In genomic region chr12:34529165-34529545, GRCm38 (mm10) we compare ENCODE assay signal across 9 mouse cellular contexts.
DNase-seq lines count a peak whose midpoint lies in the region; ATAC-seq and TF ChIP-seq lines count a peak whose summit lies in the region.
"Had no signal": no experiment of that assay in that cellular context is flagged by ENCODE, and none has a peak within 500 bp of the region (broad histone marks: within the 10 kb centered on the region; RNA-seq: fewer than 3 reads in every experiment).

No protein-coding gene starts in this region.

- peaks cover 25% of the 10 kb centered on the region for H3K4me1 ChIP-seq in forebrain, embryonic 14.5 days (ENCODE audit: control insufficient read depth, insufficient read depth, low read length)
- no peaks in the 10 kb centered on the region; the same call in 1 of the 2 replicates for H3K4me1 ChIP-seq in intestine, embryonic 15.5 days (replicated peaks)
- peaks cover 12% of the 10 kb centered on the region; the same call in 1 of the 2 replicates for H3K4me1 ChIP-seq in midbrain, postnatal 0 days (ENCODE audit: insufficient read depth, low read length)
- H3K4me1 ChIP-seq: liver, embryonic 13.5 days had no signal

- WGBS in forebrain, embryonic 14.5 days = 6% methylated on average over 3 of the region's 3 CpGs
- WGBS in intestine, embryonic 15.5 days = 33% methylated on average over 3 of the region's 3 CpGs
- WGBS in midbrain, postnatal 0 days = 9% methylated on average over 3 of the region's 3 CpGs

- no peaks in the 10 kb centered on the region for H3K9me3 ChIP-seq in forebrain, embryonic 14.5 days (replicated peaks; ENCODE audit: control insufficient read depth, low read length)
- no peaks in the 10 kb centered on the region for H3K9me3 ChIP-seq in intestine, embryonic 15.5 days
- no peaks in the 10 kb centered on the region for H3K9me3 ChIP-seq in midbrain, postnatal 0 days (ENCODE audit: low read length)
- H3K9me3 ChIP-seq: liver, embryonic 13.5 days had no signal

- no peak overlapping the region; the same call in 1 of the 2 replicates for H3K9ac ChIP-seq in forebrain, embryonic 14.5 days (ENCODE audit: low read length)
- H3K9ac ChIP-seq in intestine, embryonic 15.5 days = no peak overlapping the region
- H3K9ac ChIP-seq in midbrain, postnatal 0 days (replicated peaks; ENCODE audit: low read length, poor library complexity, severe bottlenecking) = peak overlapping the region; percentile 33; the same call in 1 of the 2 replicates
- H3K9ac ChIP-seq: liver, embryonic 13.5 days had no signal

- TF ChIP-seq CTCF in midbrain, postnatal 0 days (IDR thresholded peaks at IDR 0.05) = no peak

- no peaks in the 10 kb centered on the region for H3K36me3 ChIP-seq in forebrain, embryonic 14.5 days (ENCODE audit: control insufficient read depth, insufficient read depth, low read length)
- no peaks in the 10 kb centered on the region for H3K36me3 ChIP-seq in intestine, embryonic 15.5 days
- no peaks in the 10 kb centered on the region for H3K36me3 ChIP-seq in midbrain, postnatal 0 days (ENCODE audit: insufficient read depth, low read length)
- H3K36me3 ChIP-seq: liver, embryonic 13.5 days had no signal

- H3K27ac ChIP-seq in forebrain, embryonic 14.5 days (ENCODE audit: low read depth, low read length) = peak overlapping the region; percentile 45
- 0 out of 2 replicates have a peak overlapping the region, but pooled peaks have one; percentile 1 for H3K27ac ChIP-seq in intestine, embryonic 15.5 days
- peak overlapping the region; percentile 66 for H3K27ac ChIP-seq in midbrain, postnatal 0 days (ENCODE audit: low read depth, low read length)
- H3K27ac ChIP-seq: liver, embryonic 13.5 days had no signal

- peak; percentile 40; the same call in 1 of the 2 replicates for ATAC-seq in forebrain, embryonic 14.5 days
- no peak for ATAC-seq in intestine, embryonic 15.5 days
- no peak for ATAC-seq in midbrain, postnatal 0 days (ENCODE audit: low FRiP score)

- peak; percentile 32 for DNase-seq in 416B (ENCODE audit: low read depth)
- DNase-seq in NIH3T3 (ENCODE audit: low read depth) = peak; percentile 65
- no peak for DNase-seq in forebrain, embryonic 14.5 days (ENCODE audit: low spot score)
- peak; percentile 24 for DNase-seq in midbrain, postnatal 0 days (ENCODE audit: low spot score)
- no peak for DNase-seq in adrenal gland, adult (ENCODE audit: inconsistent age in 2 of 2, low spot score in 1 of 2)
- DNase-seq in adrenal gland, adult 8-10 months = no peak
- no peak for DNase-seq in adipocyte (ENCODE audit: low spot score)
- DNase-seq: liver, embryonic 13.5 days had no signal

- peak overlapping the region; percentile 39 for H3K4me2 ChIP-seq in forebrain, embryonic 14.5 days (ENCODE audit: low read length)
- no peak overlapping the region for H3K4me2 ChIP-seq in intestine, embryonic 15.5 days (replicated peaks)
- H3K4me2 ChIP-seq in midbrain, postnatal 0 days (ENCODE audit: low read depth, low read length, poor library complexity, severe bottlenecking) = peak overlapping the region; percentile 49
- H3K4me2 ChIP-seq: liver, embryonic 13.5 days had no signal

- H3K27me3 ChIP-seq in forebrain, embryonic 14.5 days (replicated peaks; ENCODE audit: control insufficient read depth, insufficient read depth, low read length) = no peaks in the 10 kb centered on the region
- no peaks in the 10 kb centered on the region for H3K27me3 ChIP-seq in intestine, embryonic 15.5 days (replicated peaks)
- no peaks in the 10 kb centered on the region for H3K27me3 ChIP-seq in midbrain, postnatal 0 days (ENCODE audit: insufficient read depth, low read length)
- H3K27me3 ChIP-seq: liver, embryonic 13.5 days had no signal

- no peak overlapping the region for H3K4me3 ChIP-seq in forebrain, embryonic 14.5 days (ENCODE audit: low read depth, low read length)
- no peak overlapping the region for H3K4me3 ChIP-seq in intestine, embryonic 15.5 days (replicated peaks)
- peak overlapping the region; percentile 30; the same call in 1 of the 2 replicates for H3K4me3 ChIP-seq in midbrain, postnatal 0 days (ENCODE audit: low read depth, low read length)
- H3K4me3 ChIP-seq: liver, embryonic 13.5 days had no signal

Comparison
In these comparisons a context has a peak if more than half of its experiments do, and no peak if none do; other contexts are left out.
1. DNase-seq: peak in 416B (single experiment), NIH3T3 (single experiment) and midbrain, postnatal 0 days (single experiment); none in forebrain, embryonic 14.5 days (single experiment), adrenal gland, adult (0 of 2), adrenal gland, adult 8-10 months (single experiment) and adipocyte (single experiment).
2. H3K27ac ChIP-seq: peak in every context shown above with its lines; median percentile 66 in midbrain, postnatal 0 days; 45 in forebrain, embryonic 14.5 days; 1 in intestine, embryonic 15.5 days.